In genomic region chr8:71497881-71498501, GRCm38 (mm10) we compare ENCODE assay signal across 8 mouse cellular contexts. TPM values are rescaled to one million over a fixed set of nuclear protein-coding genes. Genes with fewer than 3 reads are reported as not detected.
DNase-seq lines count a peak whose midpoint lies in the region; ATAC-seq and TF ChIP-seq lines count a peak whose summit lies in the region.

No protein-coding gene starts in this region.

- no peaks in the 10 kb centered on the region for H3K79me2 ChIP-seq in myocyte (ENCODE audit: control insufficient read depth, insufficient read depth)

- 18% methylated on average over 15 of the region's 15 CpGs for WGBS in lung, embryonic 15.5 days
- WGBS in lung, adult 2 months: 31% methylated on average over 15 of the region's 15 CpGs
- 25% methylated on average over 14 of the region's 15 CpGs for WGBS in embryonic facial prominence, embryonic 14.5 days

- no peaks in the 10 kb centered on the region for H3K27me3 ChIP-seq in lung, embryonic 15.5 days
- H3K27me3 ChIP-seq in embryonic facial prominence, embryonic 14.5 days (replicated peaks; ENCODE audit: control insufficient read depth, insufficient read depth, low read length): no peaks in the 10 kb centered on the region
- no peaks in the 10 kb centered on the region for H3K27me3 ChIP-seq in myocyte (ENCODE audit: control insufficient read depth, insufficient read depth, insufficient read length)

- peak overlapping the region; percentile 11; the same call in 1 of the 2 replicates for H3K4me2 ChIP-seq in lung, embryonic 15.5 days
- H3K4me2 ChIP-seq in embryonic facial prominence, embryonic 14.5 days (ENCODE audit: low read depth, low read length): no peak overlapping the region
- H3K4me2 ChIP-seq in myocyte (ENCODE audit: low read depth): peak overlapping the region; percentile 62

- H3K27ac ChIP-seq in lung, embryonic 15.5 days: peak overlapping the region; percentile 72
- H3K27ac ChIP-seq in embryonic facial prominence, embryonic 14.5 days (replicated peaks; ENCODE audit: low read depth, low read length): no peak overlapping the region

- TF ChIP-seq CTCF in lung, adult 2 months (IDR thresholded peaks at IDR 0.05; ENCODE audit: insufficient read depth, low read length): no peak

- H3K36me3 ChIP-seq in lung, embryonic 15.5 days: peaks cover 10% of the 10 kb centered on the region
- peaks cover 13% of the 10 kb centered on the region for H3K36me3 ChIP-seq in embryonic facial prominence, embryonic 14.5 days (ENCODE audit: control insufficient read depth, insufficient read depth, low read length)
- no peaks in the 10 kb centered on the region for H3K36me3 ChIP-seq in myocyte (ENCODE audit: control insufficient read depth, insufficient read depth)

- H3ac ChIP-seq in myocyte (ENCODE audit: control insufficient read depth, insufficient read length): no peak overlapping the region

- H3K9me3 ChIP-seq in lung, embryonic 15.5 days: no peaks in the 10 kb centered on the region
- no peaks in the 10 kb centered on the region for H3K9me3 ChIP-seq in embryonic facial prominence, embryonic 14.5 days (ENCODE audit: control insufficient read depth, low read length)

- peaks cover 52% of the 10 kb centered on the region for H3K4me1 ChIP-seq in lung, embryonic 15.5 days
- H3K4me1 ChIP-seq in lung, adult 2 months (ENCODE audit: control insufficient read depth, insufficient read depth, low read length): peaks cover 31% of the 10 kb centered on the region
- H3K4me1 ChIP-seq in embryonic facial prominence, embryonic 14.5 days (ENCODE audit: control insufficient read depth, insufficient read depth, low read length): peaks cover 23% of the 10 kb centered on the region

- 0 out of 2 replicates have a peak, but pooled peaks have one; percentile 7 for ATAC-seq in lung, embryonic 15.5 days (ENCODE audit: borderline replicate concordance, extremely low read depth, low FRiP score, low TSS enrichment)
- no peak for ATAC-seq in embryonic facial prominence, embryonic 14.5 days (ENCODE audit: low read depth)

- no peak for TF ChIP-seq POLR2A in lung, adult 2 months (IDR thresholded peaks at IDR 0.05; ENCODE audit: borderline replicate concordance, extremely low read depth, low read depth, low read length)
- no peak for TF ChIP-seq POLR2A in myocyte (IDR thresholded peaks at IDR 0.05; ENCODE audit: insufficient read length, low read depth)

- no peak overlapping the region for H3K4me3 ChIP-seq in lung, embryonic 15.5 days
- H3K4me3 ChIP-seq in lung, adult 2 months (replicated peaks; ENCODE audit: extremely low read depth, low read depth, low read length): no peak overlapping the region
- no peak overlapping the region for H3K4me3 ChIP-seq in embryonic facial prominence, embryonic 14.5 days (ENCODE audit: low read depth, low read length)
- no peak overlapping the region for H3K4me3 ChIP-seq in myocyte

- peak overlapping the region; percentile 8; the same call in 1 of the 2 replicates for H3K9ac ChIP-seq in lung, embryonic 15.5 days
- H3K9ac ChIP-seq in embryonic facial prominence, embryonic 14.5 days (ENCODE audit: low read depth, low read length): peak overlapping the region; percentile 45

- DNase-seq in lung, adult 2 months: no peak
- peak; percentile 48 for DNase-seq in embryonic facial prominence, embryonic 14.5 days (ENCODE audit: low spot score)
- DNase-seq in kidney, adult 9 months: peak; percentile 72
- DNase-seq in spleen, adult 12 weeks (ENCODE audit: low spot score): no peak
- DNase-seq in layer of hippocampus, adult 9-11 months: no peak
- DNase-seq in layer of hippocampus, postnatal 25 days (ENCODE audit: extremely low spot score in 1 of 2, low spot score in 1 of 2): no peak

TF ChIP-seq in myocyte, 11 proteins besides CTCF, POLR2A, EP300 and RAD21:
- no peak for TF ChIP-seq REST (IDR thresholded peaks at IDR 0.05; ENCODE audit: insufficient read depth, insufficient read length)
- TF ChIP-seq TCF3 (IDR thresholded peaks at IDR 0.05; ENCODE audit: insufficient read length, low read depth): no peak
- TF ChIP-seq MYOD1 (IDR thresholded peaks at IDR 0.05; ENCODE audit: control insufficient read depth in 1 of 3, insufficient read length in 2 of 3, low read depth in 2 of 3): peak in 2 of 3 experiments; percentile 54 to 81
- no peak for TF ChIP-seq SRF (IDR thresholded peaks at IDR 0.05; ENCODE audit: control insufficient read depth, insufficient read length, low read depth)
- peak; percentile 83 for TF ChIP-seq POLR2AphosphoS2 (IDR thresholded peaks at IDR 0.05; ENCODE audit: insufficient read length, low read depth)
- no peak for TF ChIP-seq TCF12 (IDR thresholded peaks at IDR 0.05; ENCODE audit: insufficient read depth, poor library complexity, severe bottlenecking)
- TF ChIP-seq USF1 (IDR thresholded peaks at IDR 0.05; ENCODE audit: low read depth): no peak
- TF ChIP-seq E2F4 (IDR thresholded peaks at IDR 0.05; ENCODE audit: insufficient read depth): no peak
- no peak for TF ChIP-seq MAX (IDR thresholded peaks at IDR 0.05; ENCODE audit: low read depth)
- TF ChIP-seq CEBPB (IDR thresholded peaks at IDR 0.05; ENCODE audit: insufficient read depth, poor library complexity, severe bottlenecking): no peak
- peak in 2 of 3 experiments; percentile 44 to 75 for TF ChIP-seq MYOG (IDR thresholded peaks at IDR 0.05; ENCODE audit: control insufficient read depth in 1 of 3, insufficient read depth in 1 of 3, insufficient read length in 2 of 3, low read depth in 2 of 3)

RNA-seq across cellular contexts. Expression of gene Gtpbp3, which starts 10.1 kb away (rescaled TPM):
- polyA plus RNA-seq in lung, embryonic 15.5 days (2015; fragmentation: Nextera tagmentation; extraction: Ambion mirVana): 16.3 and 19.1 TPM in 2 replicates
- 26.0 and 30.4 TPM in 2 replicates for polyA plus RNA-seq in lung, adult 2 months (2012; rRNA removed)
- polyA plus RNA-seq in embryonic facial prominence, embryonic 14.5 days (2014; fragmentation: Nextera tagmentation; extraction: Ambion mirVana): 5.3 and 6.8 TPM in 2 replicates
- 17.5 TPM for polyA plus RNA-seq in myocyte (2012; fragmentation: generic; extraction: Trizol)
- total RNA-seq in layer of hippocampus, postnatal 25 days (2021): 10 to 100 TPM; 28.4 to 36.4 TPM

RNA-seq across cellular contexts. Expression of gene Ano8, which starts 12.2 kb away (rescaled TPM):
- polyA plus RNA-seq in lung, embryonic 15.5 days (2015; fragmentation: Nextera tagmentation; extraction: Ambion mirVana): 1.6 and 1.9 TPM in 2 replicates
- 25.5 and 30.6 TPM in 2 replicates for polyA plus RNA-seq in lung, adult 2 months (2012; rRNA removed)
- polyA plus RNA-seq in embryonic facial prominence, embryonic 14.5 days (2014; fragmentation: Nextera tagmentation; extraction: Ambion mirVana): 2.0 and 2.1 TPM in 2 replicates
- 27.5 TPM for polyA plus RNA-seq in myocyte (2012; fragmentation: generic; extraction: Trizol)
- total RNA-seq in layer of hippocampus, postnatal 25 days (2021): 10 to 100 TPM; 53.5 to 58.0 TPM

RNA-seq across cellular contexts. Expression of gene Plvap, which starts 13.6 kb away (rescaled TPM):
- 146 and 147 TPM in 2 replicates for polyA plus RNA-seq in lung, embryonic 15.5 days (2015; fragmentation: Nextera tagmentation; extraction: Ambion mirVana)
- 1,109 and 1,564 TPM in 2 replicates for polyA plus RNA-seq in lung, adult 2 months (2012; rRNA removed)
- 53.5 and 59.0 TPM in 2 replicates for polyA plus RNA-seq in embryonic facial prominence, embryonic 14.5 days (2014; fragmentation: Nextera tagmentation; extraction: Ambion mirVana)
- polyA plus RNA-seq in myocyte (2012; fragmentation: generic; extraction: Trizol): 0.18 TPM
- total RNA-seq in layer of hippocampus, postnatal 25 days (2021): 1 to 10 TPM; 6.1 to 6.7 TPM

RNA-seq across cellular contexts. Expression of gene Ccdc194, which starts 27.5 kb away (rescaled TPM):
- polyA plus RNA-seq in lung, embryonic 15.5 days (2015; fragmentation: Nextera tagmentation; extraction: Ambion mirVana): 0.39 and 0.65 TPM in 2 replicates
- 0.42 and 0.49 TPM in 2 replicates for polyA plus RNA-seq in lung, adult 2 months (2012; rRNA removed)
- 2.4 and 3.5 TPM in 2 replicates for polyA plus RNA-seq in embryonic facial prominence, embryonic 14.5 days (2014; fragmentation: Nextera tagmentation; extraction: Ambion mirVana)
- polyA plus RNA-seq in myocyte (2012; fragmentation: generic; extraction: Trizol): 0.04 TPM
- not detected for total RNA-seq in layer of hippocampus, postnatal 25 days (2021)

RNA-seq across cellular contexts. Expression of gene Dda1, which starts 29.0 kb away (rescaled TPM):
- 104 TPM in 2 replicates for polyA plus RNA-seq in lung, embryonic 15.5 days (2015; fragmentation: Nextera tagmentation; extraction: Ambion mirVana)
- 84.4 and 85.9 TPM in 2 replicates for polyA plus RNA-seq in lung, adult 2 months (2012; rRNA removed)
- 100 and 105 TPM in 2 replicates for polyA plus RNA-seq in embryonic facial prominence, embryonic 14.5 days (2014; fragmentation: Nextera tagmentation; extraction: Ambion mirVana)
- polyA plus RNA-seq in myocyte (2012; fragmentation: generic; extraction: Trizol): 117 TPM
- total RNA-seq in layer of hippocampus, postnatal 25 days (2021): 10 to 100 TPM; 95.6 to 97.2 TPM

Comparison
In these comparisons a context has a peak if more than half of its experiments do, and no peak if none do; other contexts are left out.
1. DNase-seq: peak in embryonic facial prominence, embryonic 14.5 days (single experiment) and kidney, adult 9 months (single experiment); none in lung, adult 2 months (single experiment), spleen, adult 12 weeks (single experiment), layer of hippocampus, adult 9-11 months (single experiment) and layer of hippocampus, postnatal 25 days (0 of 2).
2. RNA of gene Plvap, which starts 13.6 kb away (polyA plus RNA-seq): 1,109 to 1,564 TPM in lung, adult 2 months, 146 to 147 TPM in lung, embryonic 15.5 days and 53.5 to 59.0 TPM in embryonic facial prominence, embryonic 14.5 days; 0.18 TPM in myocyte (single experiment); every median in the first group is over 10 times any median in the second.